Mouse (Mus musculus): ENCODE measurements around the gene Wipi1.

- TF ChIP-seq POLR2A (IDR thresholded peaks at IDR 0.05; ENCODE audit: low read depth, low read length) (no peak), CTCF (IDR thresholded peaks at IDR 0.05; ENCODE audit: extremely low read depth, insufficient read length, insufficient replicate concordance, low read depth, low read length) (no peak)
Observed at GRCm38 (mm10) chr11:109629021-109629521, 17.3 kb upstream of the Wipi1 start.
